Mouse (Mus musculus): ENCODE measurements at regions not wholly inside any gene's neighbourhood (a gene's known extent, or its start where the extent isn't known, plus 50 kb on each side); places are given as distances from the start of the nearest gene placed in this dataset.
A peak's percentile ranks its signal among the peaks of the same experiment; 100 is the strongest.

DNA sequence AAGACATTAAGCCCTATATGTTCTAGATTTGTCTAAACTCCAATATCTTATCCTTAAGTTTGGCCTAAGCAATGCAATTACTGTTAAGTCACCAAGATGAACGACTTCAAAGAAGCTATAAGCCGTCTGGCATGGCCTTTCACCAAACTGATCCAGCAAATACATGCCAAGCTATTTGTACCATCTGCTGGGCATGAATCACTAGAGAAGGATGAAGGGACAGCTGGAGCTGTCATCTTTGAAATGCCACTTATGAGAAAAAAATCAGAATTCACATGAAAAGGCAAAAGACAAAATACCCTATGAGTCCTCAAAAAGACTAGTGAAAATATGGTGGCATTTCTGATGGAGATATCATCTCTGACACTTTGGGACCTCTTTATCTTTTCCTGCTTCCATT, 430.3 kb upstream of the Steap1 start:
- no peaks in the 10 kb centered on the region for H3K36me3 ChIP-seq (ENCODE audit: insufficient read depth, low read length)
- H3K4me2 ChIP-seq (ENCODE audit: low read depth, low read length) = no peak overlapping the region
- H3K9ac ChIP-seq (replicated peaks; ENCODE audit: low read length) = no peak overlapping the region
- H3K4me1 ChIP-seq (ENCODE audit: insufficient read depth, low read length) = no peaks in the 10 kb centered on the region
- no peaks in the 10 kb centered on the region for H3K9me3 ChIP-seq (ENCODE audit: low read length)
- no peak overlapping the region for H3K27ac ChIP-seq
- no peak overlapping the region for H3K4me3 ChIP-seq (ENCODE audit: low read length)
- TF ChIP-seq CTCF (IDR thresholded peaks at IDR 0.05; ENCODE audit: low read depth) = no peak
- peak; percentile 61 for ATAC-seq
- H3K27me3 ChIP-seq (ENCODE audit: insufficient read depth, low read length) = no peaks in the 10 kb centered on the region
- peak; percentile 69 for DNase-seq (ENCODE audit: low spot score)
- WGBS = 47% methylated on average over 2 of the region's 2 CpGs

DNA sequence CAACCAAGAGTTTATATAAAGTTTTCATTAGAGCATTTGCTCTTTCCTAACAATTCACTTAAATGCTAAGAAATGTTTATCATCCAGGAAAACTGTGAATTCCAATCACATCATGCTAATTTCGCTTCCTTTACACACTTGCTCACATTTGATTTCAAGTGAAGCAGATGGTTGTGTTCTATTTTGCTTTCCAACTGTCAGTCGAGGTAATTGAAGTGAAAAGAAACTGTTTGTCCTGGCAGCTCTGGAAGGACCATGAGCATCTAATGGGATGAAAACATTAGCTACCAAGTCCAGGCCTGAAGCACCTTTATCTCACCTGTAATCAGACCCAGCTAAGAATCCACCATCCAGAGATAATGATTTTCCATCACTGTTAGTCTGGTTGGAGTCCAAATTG, 418.9 kb upstream of the Steap1 start:
- Histone ChIP-seq H3K4me3 (ENCODE audit: low read length) (no peak overlapping the region), H3K4me2 (ENCODE audit: low read depth, low read length) (no peak overlapping the region), H3K36me3 (ENCODE audit: insufficient read depth, low read length) (no peaks in the 10 kb centered on the region), H3K9me3 (ENCODE audit: low read length) (no peaks in the 10 kb centered on the region), H3K4me1 (ENCODE audit: insufficient read depth, low read length) (no peaks in the 10 kb centered on the region), H3K9ac (replicated peaks; ENCODE audit: low read length) (no peak overlapping the region), H3K27me3 (ENCODE audit: insufficient read depth, low read length) (no peaks in the 10 kb centered on the region), H3K27ac (no peak overlapping the region)
- no peak for DNase-seq (ENCODE audit: low spot score)
- WGBS = 41% methylated on average over 2 of the region's 2 CpGs
- no peak for ATAC-seq
- no peak for TF ChIP-seq CTCF (IDR thresholded peaks at IDR 0.05; ENCODE audit: low read depth)

DNA sequence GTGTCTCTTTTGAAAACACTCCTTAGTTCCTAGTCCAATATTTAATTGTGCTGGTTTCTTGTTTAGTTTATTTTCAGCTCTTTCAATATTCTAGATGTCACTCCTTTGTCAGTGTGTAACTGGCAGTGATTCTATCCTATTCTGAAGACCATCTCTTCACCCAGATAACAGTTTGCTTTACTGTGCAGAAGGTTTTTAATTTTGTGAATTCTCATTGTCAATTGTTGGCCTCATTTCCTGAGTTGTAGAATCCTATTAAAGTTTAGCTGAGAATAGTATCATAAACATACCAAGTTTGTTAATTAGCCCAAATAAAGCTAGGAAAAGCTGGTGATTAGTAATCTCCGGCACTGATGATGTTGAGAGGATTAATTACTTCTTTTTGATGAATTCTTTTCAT, 418.4 kb upstream of the Steap1 start:
- Histone ChIP-seq H3K4me1 (ENCODE audit: insufficient read depth, low read length) (no peaks in the 10 kb centered on the region), H3K9ac (replicated peaks; ENCODE audit: low read length) (no peak overlapping the region), H3K27ac (no peak overlapping the region), H3K4me3 (ENCODE audit: low read length) (no peak overlapping the region), H3K36me3 (ENCODE audit: insufficient read depth, low read length) (no peaks in the 10 kb centered on the region), H3K27me3 (ENCODE audit: insufficient read depth, low read length) (no peaks in the 10 kb centered on the region), H3K9me3 (ENCODE audit: low read length) (no peaks in the 10 kb centered on the region), H3K4me2 (ENCODE audit: low read depth, low read length) (no peak overlapping the region)
- TF ChIP-seq CTCF (IDR thresholded peaks at IDR 0.05; ENCODE audit: low read depth) = no peak
- no peak for DNase-seq (ENCODE audit: low spot score)
- 68% methylated on average over 1 of the region's 1 CpGs for WGBS
- ATAC-seq = no peak
